Mouse (Mus musculus): ENCODE measurements around the gene Ube2b. TPM values are rescaled to one million over a fixed set of nuclear protein-coding genes. Genes with fewer than 3 reads are reported as not detected.

The Ube2b gene
- polyA plus RNA-seq, 1 experiment from 2014 or later, result 153 TPM

DNA sequence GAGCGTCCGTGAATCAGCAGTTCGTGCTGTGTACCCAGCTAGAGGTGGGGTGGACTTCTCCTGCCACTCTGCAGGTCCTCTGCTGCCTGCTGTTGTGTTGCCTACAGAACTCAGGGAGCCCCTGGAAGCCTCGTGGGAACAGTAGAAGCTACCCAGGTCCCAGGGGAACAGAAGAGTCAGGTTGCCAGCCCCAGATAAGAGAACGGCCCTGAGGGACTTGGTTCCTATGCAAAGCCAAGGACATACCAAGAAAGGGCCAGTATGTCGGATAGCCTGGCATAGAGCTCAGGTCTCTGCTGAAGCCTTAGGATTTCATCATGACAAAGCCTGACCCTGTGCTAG lies 57.1 kb downstream of the Ube2b start:
- Histone ChIP-seq H3K9me3 (replicated peaks; ENCODE audit: control insufficient read depth, low read length) (no peaks in the 10 kb centered on the region), H3K9ac (ENCODE audit: low read depth, low read length) (no peak overlapping the region), H3K4me1 (ENCODE audit: control insufficient read depth, low read depth, low read length) (no peaks in the 10 kb centered on the region; the same call in 1 of the 2 replicates), H3K27ac (ENCODE audit: low read length) (no peak overlapping the region), H3K4me2 (ENCODE audit: low read depth, low read length) (no peak overlapping the region), H3K4me3 (ENCODE audit: low read depth, low read length) (no peak overlapping the region), H3K36me3 (ENCODE audit: control insufficient read depth, insufficient read depth) (no peaks in the 10 kb centered on the region), H3K27me3 (ENCODE audit: control insufficient read depth, insufficient read depth, low read depth, low read length) (peaks cover 3% of the 10 kb centered on the region; the same call in 1 of the 2 replicates)
- WGBS (ENCODE audit: insufficient replicate concordance), result 50% methylated on average over 6 of the region's 6 CpGs
- no peak for ATAC-seq (ENCODE audit: low read depth)

DNA sequence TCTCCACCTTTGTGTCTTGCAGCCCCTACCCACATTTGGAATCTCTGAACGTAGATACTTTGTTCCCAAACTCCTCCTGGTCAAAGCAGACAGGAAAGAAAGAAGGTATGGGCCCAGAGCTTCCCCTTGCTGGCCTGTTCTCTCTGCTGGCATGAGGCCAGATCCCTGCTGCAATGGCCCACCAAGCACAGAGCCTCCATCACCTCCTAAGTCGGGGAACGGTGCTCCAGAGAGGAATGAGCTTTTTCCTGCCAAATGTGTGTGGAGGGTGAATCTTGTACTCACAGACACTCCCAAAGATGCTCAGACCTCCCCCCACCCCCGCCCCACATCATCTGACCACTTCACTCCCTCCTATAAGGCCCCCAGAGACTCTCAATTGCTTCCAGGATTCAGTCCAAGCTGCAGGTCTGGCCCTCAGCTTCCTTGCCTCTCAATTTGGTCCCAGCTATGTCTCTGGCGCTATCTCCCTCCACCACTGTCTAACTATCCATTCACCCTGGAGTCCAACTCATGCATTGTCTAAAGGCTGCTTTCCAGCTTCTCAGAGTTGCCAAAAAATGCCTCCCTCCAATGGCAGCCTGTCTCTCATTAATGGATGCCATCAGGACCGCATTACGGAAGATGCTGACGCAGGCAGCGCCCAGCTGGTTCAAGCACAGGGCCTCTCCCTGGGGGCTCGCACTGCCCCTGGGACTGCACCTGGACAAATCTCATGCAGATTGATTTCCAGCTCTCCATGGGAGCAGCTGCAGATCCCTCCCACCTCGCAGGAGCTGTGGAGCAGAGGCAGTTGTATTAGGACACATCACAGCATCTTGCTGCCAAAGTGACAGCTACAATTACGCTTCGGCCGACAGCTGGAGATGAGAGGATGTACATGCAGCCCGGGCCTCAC lies 57.7 kb downstream of the Ube2b start:
- Histone ChIP-seq H3K4me3 (ENCODE audit: low read depth, low read length) (no peak overlapping the region), H3K36me3 (ENCODE audit: control insufficient read depth, insufficient read depth) (no peaks in the 10 kb centered on the region), H3K9me3 (replicated peaks; ENCODE audit: control insufficient read depth, low read length) (no peaks in the 10 kb centered on the region), H3K27ac (ENCODE audit: low read length) (no peak overlapping the region), H3K4me1 (ENCODE audit: control insufficient read depth, low read depth, low read length) (no peaks in the 10 kb centered on the region; the same call in 1 of the 2 replicates), H3K4me2 (ENCODE audit: low read depth, low read length) (no peak overlapping the region), H3K9ac (ENCODE audit: low read depth, low read length) (no peak overlapping the region), H3K27me3 (ENCODE audit: control insufficient read depth, insufficient read depth, low read depth, low read length) (peaks cover 3% of the 10 kb centered on the region; the same call in 1 of the 2 replicates)
- ATAC-seq (ENCODE audit: low read depth), result no peak
- WGBS (ENCODE audit: insufficient replicate concordance), result 57% methylated on average over 15 of the region's 15 CpGs

DNA sequence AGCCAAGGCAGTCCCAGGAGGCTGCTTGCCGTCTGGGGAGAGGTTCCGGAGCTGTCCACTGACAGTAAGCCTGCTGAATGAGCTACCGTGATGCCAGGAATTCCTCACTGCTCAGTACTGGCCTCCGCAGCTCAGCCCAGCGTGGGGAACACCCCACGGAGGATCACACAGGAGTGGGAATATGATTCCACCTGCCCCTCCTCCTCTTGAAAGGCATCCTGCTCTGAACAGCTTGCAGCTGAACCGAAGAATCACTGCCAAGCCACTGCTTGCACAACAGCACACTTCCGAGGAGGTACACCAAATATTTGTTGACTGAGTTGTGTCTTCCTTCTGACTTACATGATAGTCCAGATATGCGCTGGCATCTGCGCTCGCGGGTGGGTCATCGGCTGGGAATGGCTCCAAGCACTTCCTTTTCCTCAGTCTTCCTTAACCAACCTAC lies 60.0 kb downstream of the Ube2b start:
- H3K27me3 ChIP-seq (ENCODE audit: control insufficient read depth, insufficient read depth, low read depth, low read length), result peaks cover 3% of the 10 kb centered on the region; the same call in 1 of the 2 replicates
- H3K4me2 ChIP-seq (ENCODE audit: low read depth, low read length), result no peak overlapping the region
- 74% methylated on average over 13 of the region's 13 CpGs for WGBS (ENCODE audit: insufficient replicate concordance)
- no peak overlapping the region for H3K9ac ChIP-seq (ENCODE audit: low read depth, low read length)
- no peaks in the 10 kb centered on the region for H3K9me3 ChIP-seq (replicated peaks; ENCODE audit: control insufficient read depth, low read length)
- H3K4me3 ChIP-seq (ENCODE audit: low read depth, low read length), result no peak overlapping the region
- H3K36me3 ChIP-seq (ENCODE audit: control insufficient read depth, insufficient read depth), result no peaks in the 10 kb centered on the region
- no peak overlapping the region for H3K27ac ChIP-seq (ENCODE audit: low read length)
- ATAC-seq (ENCODE audit: low read depth), result no peak
- no peaks in the 10 kb centered on the region; the same call in 1 of the 2 replicates for H3K4me1 ChIP-seq (ENCODE audit: control insufficient read depth, low read depth, low read length)

DNA sequence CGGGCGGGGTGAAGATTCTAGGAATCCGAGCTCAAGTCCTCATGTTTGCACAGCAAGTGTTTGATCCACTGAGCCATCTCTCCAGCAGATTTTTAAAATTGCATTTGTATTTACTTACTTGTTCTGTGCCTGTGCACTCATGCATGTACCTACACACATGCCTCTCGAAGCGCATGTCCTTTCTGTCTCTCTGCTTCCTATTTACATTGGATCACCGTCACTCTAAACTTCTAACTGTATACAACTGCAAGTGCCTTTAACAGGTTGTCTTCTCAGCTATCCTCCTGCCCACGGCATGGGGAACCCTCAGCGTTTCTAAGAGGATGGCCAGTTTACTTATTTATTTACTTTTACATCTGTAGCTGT lies 61.0 kb downstream of the Ube2b start:
- H3K4me1 ChIP-seq (ENCODE audit: control insufficient read depth, low read depth, low read length), result no peaks in the 10 kb centered on the region; the same call in 1 of the 2 replicates
- no peaks in the 10 kb centered on the region for H3K36me3 ChIP-seq (ENCODE audit: control insufficient read depth, insufficient read depth)
- no peak overlapping the region for H3K4me3 ChIP-seq (ENCODE audit: low read depth, low read length)
- no peak for ATAC-seq (ENCODE audit: low read depth)
- no peaks in the 10 kb centered on the region for H3K9me3 ChIP-seq (replicated peaks; ENCODE audit: control insufficient read depth, low read length)
- no peak overlapping the region for H3K9ac ChIP-seq (ENCODE audit: low read depth, low read length)
- H3K27me3 ChIP-seq (ENCODE audit: control insufficient read depth, insufficient read depth, low read depth, low read length), result no peaks in the 10 kb centered on the region
- no peak overlapping the region for H3K4me2 ChIP-seq (ENCODE audit: low read depth, low read length)
- H3K27ac ChIP-seq (ENCODE audit: low read length), result no peak overlapping the region
- WGBS (ENCODE audit: insufficient replicate concordance), result 70% methylated on average over 8 of the region's 8 CpGs

DNA sequence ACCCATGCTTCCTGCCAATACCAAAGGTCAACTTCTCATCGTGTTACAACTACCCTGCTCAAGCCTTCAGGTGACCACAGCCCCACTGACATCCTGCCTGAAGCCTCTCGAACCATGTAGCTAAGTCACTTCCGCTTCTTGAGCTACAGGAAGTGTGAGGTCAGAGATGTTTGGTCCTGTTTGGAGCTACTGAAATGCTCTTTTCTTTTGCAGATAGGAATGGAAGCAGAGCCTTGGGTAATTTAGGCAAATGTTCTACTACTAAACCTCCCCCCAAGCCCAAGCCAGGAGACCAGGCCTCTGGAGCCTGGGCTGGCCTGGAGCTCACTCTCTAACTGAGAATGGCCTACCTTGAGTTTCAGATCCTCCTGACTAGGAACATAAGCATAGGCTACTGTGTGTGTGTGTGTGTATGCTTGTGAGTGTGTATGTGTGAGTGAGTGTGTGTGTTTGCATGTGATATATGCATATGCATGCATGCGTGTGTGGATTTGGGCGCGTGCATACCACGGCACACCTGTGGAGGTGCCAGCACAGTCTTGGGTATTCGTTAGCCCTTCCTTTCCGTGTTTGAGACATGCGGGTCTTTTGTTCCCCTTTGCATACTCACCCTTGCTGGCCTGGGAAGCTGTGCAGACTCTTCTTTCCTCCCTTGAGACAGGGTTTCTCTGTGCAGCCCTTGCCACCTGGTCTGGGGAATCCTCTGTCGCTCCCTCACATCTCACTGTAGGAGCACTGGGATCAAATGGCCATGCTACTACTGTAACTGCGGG lies 61.6 kb downstream of the Ube2b start:
- Histone ChIP-seq H3K4me3 (ENCODE audit: low read depth, low read length) (no peak overlapping the region), H3K9ac (ENCODE audit: low read depth, low read length) (no peak overlapping the region), H3K4me2 (ENCODE audit: low read depth, low read length) (no peak overlapping the region), H3K27ac (ENCODE audit: low read length) (peak overlapping the region; percentile 48), H3K4me1 (ENCODE audit: control insufficient read depth, low read depth, low read length) (no peaks in the 10 kb centered on the region; the same call in 1 of the 2 replicates), H3K36me3 (ENCODE audit: control insufficient read depth, insufficient read depth) (no peaks in the 10 kb centered on the region), H3K27me3 (ENCODE audit: control insufficient read depth, insufficient read depth, low read depth, low read length) (no peaks in the 10 kb centered on the region), H3K9me3 (replicated peaks; ENCODE audit: control insufficient read depth, low read length) (no peaks in the 10 kb centered on the region)
- 59% methylated on average over 12 of the region's 12 CpGs for WGBS (ENCODE audit: insufficient replicate concordance)
- ATAC-seq (ENCODE audit: low read depth), result peak; percentile 41; the same call in 1 of the 2 replicates

DNA sequence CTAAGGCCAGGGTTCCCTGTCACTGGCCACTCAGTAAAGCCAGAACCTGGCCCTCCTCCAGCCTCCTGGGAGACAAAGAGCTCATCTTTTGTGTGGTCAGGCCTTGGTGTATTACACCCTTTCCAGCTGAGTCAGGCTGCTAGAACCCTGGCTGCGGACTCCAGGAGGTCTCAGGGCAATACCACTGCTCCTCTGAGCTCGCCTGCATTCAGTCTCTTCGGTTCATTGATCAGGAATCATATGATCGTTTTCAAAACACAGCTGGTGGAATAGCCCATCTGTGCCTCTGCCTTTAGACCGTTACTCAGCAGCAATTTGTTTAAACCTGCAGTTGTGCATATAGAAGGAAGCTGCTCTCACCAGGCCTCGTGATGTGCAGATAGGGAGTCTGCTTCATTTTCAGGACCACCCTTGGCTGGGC lies 63.2 kb downstream of the Ube2b start:
- H3K27me3 ChIP-seq (ENCODE audit: control insufficient read depth, insufficient read depth, low read depth, low read length), result no peaks in the 10 kb centered on the region
- H3K9me3 ChIP-seq (replicated peaks; ENCODE audit: control insufficient read depth, low read length), result no peaks in the 10 kb centered on the region
- H3K4me3 ChIP-seq (ENCODE audit: low read depth, low read length), result no peak overlapping the region
- H3K9ac ChIP-seq (ENCODE audit: low read depth, low read length), result no peak overlapping the region
- WGBS (ENCODE audit: insufficient replicate concordance), result 60% methylated on average over 6 of the region's 6 CpGs
- H3K4me2 ChIP-seq (ENCODE audit: low read depth, low read length), result no peak overlapping the region
- no peak overlapping the region for H3K27ac ChIP-seq (ENCODE audit: low read length)
- H3K36me3 ChIP-seq (ENCODE audit: control insufficient read depth, insufficient read depth), result no peaks in the 10 kb centered on the region
- ATAC-seq (ENCODE audit: low read depth), result no peak
- no peaks in the 10 kb centered on the region; the same call in 1 of the 2 replicates for H3K4me1 ChIP-seq (ENCODE audit: control insufficient read depth, low read depth, low read length)

DNA sequence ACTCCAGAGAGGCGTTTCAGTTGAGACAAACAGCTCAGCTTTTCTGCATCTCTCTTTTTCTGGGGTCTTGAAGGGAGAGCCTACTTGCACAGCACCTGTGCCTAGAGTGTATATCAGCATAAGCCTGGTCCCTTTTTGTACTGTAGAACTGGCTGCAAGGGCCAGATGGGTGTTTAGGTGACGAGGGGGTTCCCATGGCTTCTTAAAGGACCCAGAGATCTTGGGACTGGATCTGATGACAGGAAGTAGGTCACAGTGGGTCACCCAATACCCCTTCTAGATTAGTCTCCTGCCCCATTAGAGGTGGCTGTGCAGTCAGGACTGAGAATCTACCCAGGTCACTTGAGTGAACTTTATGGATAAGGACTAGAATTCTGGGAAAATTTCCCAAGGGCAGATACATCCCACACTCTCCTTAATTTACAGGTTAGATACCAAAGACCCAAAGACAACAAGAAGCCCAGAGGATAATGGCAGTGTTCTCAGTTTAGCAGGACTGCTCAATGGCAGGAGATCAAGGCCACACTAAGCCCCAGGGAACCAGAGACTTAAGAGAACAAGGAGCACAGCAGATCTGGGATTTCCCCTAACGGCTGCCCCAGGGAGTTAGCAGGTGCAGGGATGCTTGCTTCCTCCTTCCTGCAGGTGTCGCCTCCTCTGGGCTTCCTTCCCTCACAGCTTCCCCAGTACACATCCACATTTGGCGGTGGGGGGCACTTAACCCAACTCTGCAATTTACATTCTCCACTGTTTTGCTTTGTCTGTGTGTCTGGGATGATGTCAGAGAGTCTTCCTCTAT lies 64.7 kb downstream of the Ube2b start:
- no peak for ATAC-seq (ENCODE audit: low read depth)
- WGBS (ENCODE audit: insufficient replicate concordance), result 36% methylated on average over 5 of the region's 5 CpGs
- no peaks in the 10 kb centered on the region for H3K36me3 ChIP-seq (ENCODE audit: control insufficient read depth, insufficient read depth)
- H3K9me3 ChIP-seq (replicated peaks; ENCODE audit: control insufficient read depth, low read length), result no peaks in the 10 kb centered on the region
- no peak overlapping the region for H3K4me3 ChIP-seq (ENCODE audit: low read depth, low read length)
- no peak overlapping the region for H3K4me2 ChIP-seq (ENCODE audit: low read depth, low read length)
- no peaks in the 10 kb centered on the region for H3K27me3 ChIP-seq (ENCODE audit: control insufficient read depth, insufficient read depth, low read depth, low read length)
- no peak overlapping the region for H3K27ac ChIP-seq (ENCODE audit: low read length)
- H3K4me1 ChIP-seq (ENCODE audit: control insufficient read depth, low read depth, low read length), result no peaks in the 10 kb centered on the region; the same call in 1 of the 2 replicates
- no peak overlapping the region for H3K9ac ChIP-seq (ENCODE audit: low read depth, low read length)
